Mouse (Mus musculus) small intestine, adult 2 months (tissue): Measurements from ENCODE around the gene Tmod2. TPM values are rescaled to one million over a fixed set of nuclear protein-coding genes. Genes with fewer than 3 reads are reported as not detected.
"Not testable (repeated sequence)": the region's sequence is repeated elsewhere in the genome, so short reads cannot be mapped to it uniquely, and the experiment has no call there.

ENCODE experiments used
- H3K27ac ChIP-seq: fragments of 200-500 bp; 2 replicates; pipeline ENCODE4 v1.5.1; 2012; ENCODE audit warnings: low read depth, low read length, control low read depth, inconsistent platforms; ENCODE audit not compliant: insufficient read depth
- H3K27me3 ChIP-seq: fragments of 200-500 bp; 2 replicates; pipeline ENCODE4 v1.6.1; 2012; ENCODE audit warnings: mild to moderate bottlenecking, moderate library complexity, low read length, inconsistent platforms; ENCODE audit not compliant: control insufficient read depth, insufficient read depth
- H3K36me3 ChIP-seq: fragments of 200-500 bp; 2 replicates; pipeline ENCODE4 v1.6.1; 2012; ENCODE audit warnings: mild to moderate bottlenecking, low read length, control low read depth, inconsistent platforms; ENCODE audit not compliant: control insufficient read depth, insufficient read depth
- H3K4me1 ChIP-seq: fragments of 200-500 bp; 2 replicates; pipeline ENCODE4 v1.6.1; 2012; ENCODE audit warnings: low read length, inconsistent platforms, mixed read lengths; ENCODE audit not compliant: control insufficient read depth, insufficient read depth, insufficient read length
- H3K4me3 ChIP-seq: fragments of 200-500 bp; 2 replicates; pipeline ENCODE4 v1.5.1; 2012; ENCODE audit warnings: low read depth, mild to moderate bottlenecking, control low read depth, inconsistent platforms, low read length, moderate library complexity
- CTCF ChIP-seq: fragments of 200-500 bp; IDR thresholded peaks from 2 replicates; pipeline ENCODE4 v1.5.1; 2012; ENCODE audit warnings: low read depth, mild to moderate bottlenecking, control low read depth, inconsistent platforms, low read length, moderate library complexity, mixed read lengths; ENCODE audit not compliant: insufficient replicate concordance, insufficient read length; ENCODE audit errors: extremely low read depth
- POLR2A ChIP-seq: fragments of 200-500 bp; IDR thresholded peaks from 2 replicates; pipeline ENCODE4 v1.6.1; 2012; ENCODE audit warnings: low read depth, mild to moderate bottlenecking, control low read depth, inconsistent platforms, low read length, moderate library complexity
- WGBS: fragments of 180-500 bp; shearing (Covaris S2); methylation state at CpG from one replicate; pipeline ENCODE4 v1.1.7; 2018; 5-methylcytosine and 5-hydroxymethylcytosine counted together
- polyA plus RNA-seq: library from polyadenylated mRNA; depleted of rRNA; stranded (reverse); fragments of >200 nt; gene quantifications from 2 replicates; pipeline ENCODE4 v1.2.3, GENCODE M21; 2012; rRNA removed

Gene Tmod2
- polyA plus RNA-seq = 0.15 and 0.42 TPM in 2 replicates

- Histone ChIP-seq H3K4me3 (peak within 1 kb of the TSS; percentile 78), H3K27ac (no peak within 1 kb of the TSS), H3K36me3 (no peaks in the 10 kb centered on the region), H3K27me3 (peaks cover 4% of the 10 kb centered on the region; the same call in 1 of the 2 replicates), H3K4me1 (peaks cover 2% of the 10 kb centered on the region; the same call in 1 of the 2 replicates)
- 2% methylated on average over 74 of the region's 74 CpGs for WGBS
- TF ChIP-seq CTCF (no peak), POLR2A (no peak)
These were observed at the start of gene Tmod2 for GRCm38 (mm10) chr9:75610571-75611493. TSS of gene Tmod2 (minus strand) at chr9:75611325.

DNA sequence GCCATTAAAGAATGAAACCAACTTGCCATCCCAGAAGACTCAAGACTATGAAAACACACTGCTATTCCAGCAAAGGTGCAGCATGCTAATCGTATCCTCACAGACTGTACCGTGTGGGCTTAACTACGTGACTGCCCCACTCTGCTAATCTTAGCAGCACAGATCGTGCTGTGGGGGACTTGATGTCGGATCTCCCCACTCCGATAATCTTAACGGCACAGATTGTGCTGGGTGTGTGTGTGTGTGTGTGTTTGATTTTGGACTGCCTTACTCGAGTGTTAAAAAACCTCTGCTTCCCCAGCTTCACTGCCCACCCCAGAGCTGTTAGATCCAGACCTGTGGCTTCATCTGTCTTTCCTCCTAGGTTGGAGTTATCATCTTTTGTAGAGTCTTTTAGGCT, 49.8 kb upstream of the Tmod2 start:
- no peaks in the 10 kb centered on the region for H3K27me3 ChIP-seq
- TF ChIP-seq POLR2A (no peak), CTCF (no peak)
- no peak overlapping the region for H3K4me3 ChIP-seq
- no peak overlapping the region for H3K27ac ChIP-seq
- H3K4me1 ChIP-seq = 0 out of 2 replicates have a peak, but pooled peaks cover 2% of the 10 kb centered on the region
- no peaks in the 10 kb centered on the region for H3K36me3 ChIP-seq
- 82% methylated on average over 8 of the region's 8 CpGs for WGBS

GRCm38 (mm10) chr9:75656456-75656855, 45.3 kb upstream of the Tmod2 start:
- H3K4me1 ChIP-seq, H3K4me3 ChIP-seq, H3K27me3 ChIP-seq, H3K27ac ChIP-seq, H3K36me3 ChIP-seq: not testable (repeated sequence)
- WGBS = 86% methylated on average over 3 of the region's 3 CpGs

DNA sequence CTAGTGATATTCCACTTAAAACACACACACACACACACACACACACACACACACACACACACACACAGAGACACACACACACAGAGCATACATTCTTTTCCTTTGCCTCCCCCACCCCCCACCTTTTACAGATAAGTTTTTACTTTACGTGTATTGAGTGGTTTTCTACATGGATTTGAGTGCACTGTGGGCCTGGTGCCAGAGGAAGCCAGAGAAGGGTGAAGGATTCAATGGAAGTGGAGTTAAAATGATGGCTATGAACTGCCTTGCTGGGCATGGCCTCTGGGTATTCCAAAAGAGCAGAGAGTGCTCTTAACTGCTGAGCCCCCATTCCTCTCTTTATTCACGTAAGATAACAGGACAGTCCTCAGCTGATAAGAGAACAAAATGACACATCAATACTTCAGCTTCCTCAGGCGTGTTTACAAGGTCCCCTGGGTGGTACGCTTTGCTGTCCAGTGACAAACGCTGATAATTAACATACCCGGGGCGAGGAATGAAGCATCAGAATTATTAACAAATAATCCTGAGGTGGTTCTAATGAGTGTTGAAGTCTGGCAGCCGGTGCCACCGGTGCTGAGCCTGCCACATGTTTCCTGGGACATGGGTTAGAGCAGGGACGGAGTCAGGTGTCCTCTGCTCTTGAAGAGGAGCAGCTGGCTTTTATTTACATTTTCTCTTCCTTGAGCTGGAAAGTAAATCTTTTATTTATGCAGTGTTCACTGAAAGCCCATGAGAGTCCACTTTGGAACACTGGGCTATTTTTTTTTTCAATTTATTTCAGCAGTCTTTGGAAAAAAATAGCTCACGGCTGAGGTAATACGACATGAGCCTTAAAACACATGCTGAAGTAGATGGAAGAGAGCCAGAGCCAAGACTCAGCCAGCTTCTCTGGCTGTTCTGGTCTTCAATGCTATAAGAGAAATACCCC, 43.1 kb upstream of the Tmod2 start:
- Histone ChIP-seq H3K27me3 (no peaks in the 10 kb centered on the region), H3K4me3 (no peak overlapping the region), H3K36me3 (no peaks in the 10 kb centered on the region), H3K27ac (no peak overlapping the region), H3K4me1 (no peaks in the 10 kb centered on the region)
- no peak for TF ChIP-seq CTCF
- no peak for TF ChIP-seq POLR2A
- 30% methylated on average over 12 of the region's 12 CpGs for WGBS

GRCm38 (mm10) chr9:75645405-75645804, 34.3 kb upstream of the Tmod2 start:
- Histone ChIP-seq H3K4me1 (peaks cover 7% of the 10 kb centered on the region; the same call in 1 of the 2 replicates), H3K27me3 (no peaks in the 10 kb centered on the region), H3K4me3 (no peak overlapping the region), H3K36me3 (no peaks in the 10 kb centered on the region), H3K27ac (no peak overlapping the region)
- 19% methylated on average over 3 of the region's 3 CpGs for WGBS
- TF ChIP-seq CTCF (no peak), POLR2A (no peak)

DNA sequence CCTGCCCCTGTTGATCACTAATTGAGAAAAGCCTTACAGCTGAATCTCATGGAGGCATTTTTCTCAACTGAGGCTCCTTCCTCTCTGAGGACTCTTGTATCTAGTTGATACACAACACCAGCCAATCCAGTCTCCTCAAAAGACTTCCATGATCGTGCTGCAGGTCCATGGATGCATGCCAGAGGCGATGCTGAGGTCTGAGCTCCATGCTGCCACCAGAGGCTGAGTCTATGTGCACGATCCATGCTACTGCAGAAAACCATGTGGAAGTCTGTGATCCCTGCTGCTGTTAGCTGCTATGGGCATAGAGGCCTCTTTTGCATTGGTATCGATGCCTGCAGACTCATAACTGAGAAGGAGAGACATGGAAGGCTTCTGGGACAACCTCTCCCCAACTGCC, 23.1 kb upstream of the Tmod2 start:
- TF ChIP-seq CTCF (no peak), POLR2A (no peak)
- H3K4me3 ChIP-seq = no peak overlapping the region
- H3K27me3 ChIP-seq = no peaks in the 10 kb centered on the region
- peaks cover 10% of the 10 kb centered on the region for H3K4me1 ChIP-seq
- H3K27ac ChIP-seq = no peak overlapping the region
- H3K36me3 ChIP-seq = 0 out of 2 replicates have a peak, but pooled peaks cover 1% of the 10 kb centered on the region
- WGBS = 86% methylated on average over 4 of the region's 4 CpGs

GRCm38 (mm10) chr9:75633603-75634002, 22.5 kb upstream of the Tmod2 start:
- TF ChIP-seq POLR2A = no peak
- no peak for TF ChIP-seq CTCF
- 42% methylated on average over 8 of the region's 8 CpGs for WGBS

More at GRCm38 (mm10) chr9:75633603-75634002, 22.5 kb upstream of the Tmod2 start:
- no peak overlapping the region for H3K4me3 ChIP-seq
- H3K36me3 ChIP-seq = 0 out of 2 replicates have a peak, but pooled peaks cover 1% of the 10 kb centered on the region
- peaks cover 10% of the 10 kb centered on the region for H3K4me1 ChIP-seq
- no peaks in the 10 kb centered on the region for H3K27me3 ChIP-seq
- no peak overlapping the region for H3K27ac ChIP-seq
